Mouse (Mus musculus): ENCODE results near the gene Lcn9.

The Lcn9 gene

DNA sequence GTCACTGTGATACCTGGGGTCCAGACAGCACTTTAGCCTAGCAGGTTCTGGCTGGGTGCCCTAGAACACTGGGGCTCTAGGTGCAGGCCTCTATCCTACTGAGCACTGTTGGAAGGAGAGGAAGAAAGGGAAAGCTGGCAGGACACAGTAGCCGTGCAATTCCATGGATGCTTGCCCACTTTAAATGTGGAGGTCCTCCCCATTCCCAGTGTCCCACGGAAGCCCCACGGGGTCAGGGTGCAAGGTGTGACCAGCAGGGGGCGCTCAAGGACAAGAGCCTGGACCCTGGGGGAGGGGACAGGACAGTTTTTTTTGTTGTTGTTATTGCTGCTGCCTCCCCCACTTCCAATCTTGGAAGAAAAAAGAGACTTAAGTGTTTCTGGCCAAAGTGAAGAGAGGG is 27.4 kb downstream of the Lcn9 start:
- DNase-seq (ENCODE audit: low spot score): peak; percentile 89

DNA sequence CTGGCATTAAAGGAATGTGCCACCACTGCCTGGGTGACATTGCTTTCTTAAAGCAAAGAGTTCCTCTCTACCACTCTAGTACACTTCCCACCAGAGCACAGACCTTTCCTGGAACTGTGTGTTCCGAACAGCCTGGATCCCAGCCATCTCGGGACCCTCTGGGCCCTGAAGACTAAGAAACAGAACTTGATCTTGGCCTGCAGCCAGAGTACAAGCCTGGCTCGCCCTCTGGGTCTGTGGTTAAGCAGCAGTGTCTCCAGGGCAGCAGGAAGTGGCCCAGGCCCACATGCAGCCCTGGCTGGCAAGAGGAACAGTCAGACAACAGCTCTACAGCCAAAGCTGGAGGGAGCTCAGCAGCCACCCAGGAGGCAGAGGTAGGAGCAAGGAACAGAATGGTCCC is 29.7 kb downstream of the Lcn9 start:
- DNase-seq (ENCODE audit: low spot score): peak; percentile 82

DNA sequence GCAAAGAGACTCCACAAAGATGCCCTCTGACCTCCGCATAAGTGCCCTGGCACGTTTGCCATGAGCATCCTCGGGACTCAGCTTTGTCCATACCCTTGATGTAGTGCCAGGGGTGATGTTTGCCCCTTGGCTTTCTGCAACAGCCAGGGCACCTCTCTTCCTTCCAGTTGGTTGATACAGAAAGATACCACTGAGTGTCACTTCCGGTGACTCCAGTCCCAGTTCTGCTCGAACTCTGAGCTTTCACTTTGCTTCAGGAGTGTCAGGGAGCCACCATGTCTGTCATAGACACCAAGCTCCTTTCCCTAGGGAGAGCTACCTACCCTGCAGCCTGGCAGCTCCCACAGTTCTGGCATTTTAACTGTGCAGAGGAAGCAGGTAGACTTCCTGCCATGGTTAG is 31.0 kb downstream of the Lcn9 start:
- DNase-seq (ENCODE audit: low spot score): no peak

DNA sequence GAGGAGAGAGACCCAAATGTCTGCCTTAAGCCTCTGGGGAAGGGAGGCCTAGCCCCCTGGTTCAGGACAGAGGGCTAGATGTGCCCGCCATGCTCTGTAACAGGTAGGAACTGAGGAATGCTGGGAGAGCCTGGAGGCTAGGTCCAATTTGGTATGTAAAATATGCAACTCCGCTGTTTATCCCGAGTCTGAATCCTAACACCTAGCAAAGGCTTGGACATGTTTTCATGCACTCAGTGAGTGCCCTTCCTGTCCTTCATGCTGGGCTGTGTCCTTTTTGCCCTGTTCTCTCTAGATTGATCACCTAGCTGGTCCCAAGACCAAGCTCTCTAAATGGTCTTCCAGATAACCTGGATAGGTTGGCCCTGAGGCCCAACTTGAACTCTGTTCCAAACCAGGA is 36.9 kb downstream of the Lcn9 start:
- DNase-seq (ENCODE audit: low spot score): no peak

DNA sequence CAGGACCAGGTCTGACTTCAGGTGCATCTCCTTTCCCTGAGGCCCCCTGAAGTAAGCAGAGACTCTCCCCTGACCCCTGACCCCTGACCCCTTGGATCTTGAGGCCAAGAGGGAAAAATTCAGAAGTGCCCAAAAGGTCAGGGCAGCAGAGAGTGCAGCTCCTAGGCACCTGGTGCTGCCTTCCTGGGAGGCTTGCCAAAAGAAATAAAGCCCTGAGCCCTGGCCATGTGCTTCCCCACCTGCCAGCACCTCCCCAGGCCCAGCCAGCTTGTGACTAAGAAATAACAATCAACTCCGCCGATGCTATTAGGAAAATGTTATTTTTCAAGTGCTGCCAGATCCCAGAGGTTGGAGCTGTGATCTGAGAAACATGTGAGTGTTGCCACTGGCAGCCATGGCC is 39.1 kb downstream of the Lcn9 start:
- DNase-seq (ENCODE audit: low spot score): no peak

DNA sequence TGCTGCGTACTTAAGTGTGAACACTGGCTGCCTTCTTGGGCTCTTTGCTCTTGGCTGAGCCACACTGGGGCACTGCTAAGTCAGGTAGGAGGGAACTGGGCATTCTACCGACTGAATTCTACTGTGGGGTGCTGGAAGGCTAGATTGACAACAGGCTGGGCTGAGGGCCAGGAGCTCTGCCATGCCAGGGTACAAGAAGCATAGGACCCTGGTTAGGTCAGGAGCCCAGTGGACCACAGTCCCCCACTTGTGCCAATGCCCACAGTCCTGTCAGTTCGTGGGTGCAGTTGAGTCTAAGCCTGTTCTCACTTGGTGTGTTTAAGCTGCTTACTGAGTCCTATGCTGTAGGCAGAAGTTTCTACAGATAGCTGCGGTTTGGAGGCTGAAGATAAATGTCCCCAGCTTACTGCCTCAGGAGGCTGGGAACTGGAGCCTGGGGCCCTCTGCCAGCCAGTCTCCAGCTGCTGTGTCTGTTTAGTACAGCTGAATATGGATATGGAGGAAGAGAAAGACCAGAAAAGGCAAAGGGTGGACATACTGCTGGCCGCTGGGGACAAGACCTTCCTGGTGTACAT is 39.8 kb downstream of the Lcn9 start:
- DNase-seq (ENCODE audit: low spot score): no peak

DNA sequence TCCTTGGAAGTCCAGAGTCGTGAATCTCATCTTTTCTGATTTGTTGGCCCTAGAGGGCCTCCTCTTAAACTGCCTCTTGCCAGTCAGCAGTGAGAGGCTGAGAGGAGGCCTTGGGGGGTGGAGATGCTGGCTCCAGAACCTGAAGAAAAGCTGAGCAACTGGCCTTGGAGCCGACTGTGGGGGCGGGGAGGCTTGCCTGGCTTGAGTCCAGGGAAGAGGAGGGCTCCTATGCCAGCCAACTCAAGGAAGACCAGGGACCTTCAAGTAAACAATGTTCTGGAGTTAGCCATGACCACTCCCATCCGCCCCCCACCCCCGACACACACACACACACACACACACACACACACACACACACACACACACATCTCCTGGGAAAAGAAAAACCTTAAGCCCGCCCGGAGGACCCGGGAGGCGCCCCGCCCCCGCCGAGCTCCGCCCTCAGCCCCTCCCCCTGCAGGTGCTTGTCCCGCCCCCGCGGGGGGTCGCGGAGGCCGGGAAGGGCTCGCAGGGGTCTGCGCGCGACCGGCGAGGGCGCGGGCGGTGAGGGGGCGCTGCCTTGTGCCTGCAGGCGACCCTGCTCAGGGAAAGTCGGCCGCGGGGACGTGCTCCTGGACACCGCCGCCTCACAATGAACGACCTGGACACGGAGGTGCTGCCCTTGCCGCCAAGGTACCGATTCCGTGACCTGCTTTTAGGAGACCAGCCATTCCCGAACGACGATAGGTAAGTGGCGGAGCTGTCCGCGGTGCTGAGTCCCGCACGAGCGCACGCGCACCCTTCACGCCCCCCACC is 40.6 kb downstream of the Lcn9 start, which contains the start of gene Kcnt1:
Kcnt1 (plus strand) TSS at position 398 of the 795 bp plus-strand sequence.
- peak; percentile 88 for DNase-seq (ENCODE audit: low spot score)

DNA sequence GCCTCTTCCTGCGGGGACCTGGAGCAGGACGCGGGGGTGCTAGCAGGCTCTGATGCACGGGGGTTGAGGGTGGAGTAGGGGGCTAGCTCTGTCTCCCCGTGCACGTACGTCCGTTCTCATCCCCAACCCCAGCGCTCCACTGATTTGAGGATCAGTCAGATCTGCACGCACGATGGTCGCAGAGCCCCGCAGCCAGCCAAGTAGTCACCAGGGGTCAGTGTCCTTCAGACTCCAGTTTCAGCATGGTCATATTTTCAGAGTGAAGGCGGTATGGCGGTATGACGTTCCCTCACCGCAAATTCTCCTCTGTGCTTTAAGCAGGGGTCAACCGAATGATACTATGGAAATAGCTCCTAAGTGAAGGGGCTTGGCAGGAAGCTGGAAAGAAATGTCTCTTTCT is 41.3 kb downstream of the Lcn9 start:
- DNase-seq (ENCODE audit: low spot score): no peak

DNA sequence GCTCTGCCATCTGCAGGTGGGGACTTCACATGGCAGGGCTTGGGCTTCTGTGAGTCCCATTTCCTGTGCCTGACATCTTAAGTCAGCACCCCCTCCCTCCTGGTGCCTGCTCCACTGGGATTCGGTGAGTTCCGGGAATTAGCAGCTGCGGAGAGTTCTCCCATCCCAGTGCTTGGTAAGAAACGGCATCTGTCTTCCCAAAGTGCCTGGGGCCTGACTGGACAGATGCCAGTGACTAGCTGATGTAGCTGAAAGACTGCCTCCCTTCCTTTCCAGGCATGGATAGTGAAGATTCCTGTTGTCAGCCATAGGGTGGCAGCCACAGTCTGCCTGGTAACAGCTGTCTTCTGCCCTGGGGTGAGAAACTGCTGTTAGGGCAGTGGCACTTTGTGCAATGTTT is 42.5 kb downstream of the Lcn9 start:
- peak; percentile 59 for DNase-seq (ENCODE audit: low spot score)

DNA sequence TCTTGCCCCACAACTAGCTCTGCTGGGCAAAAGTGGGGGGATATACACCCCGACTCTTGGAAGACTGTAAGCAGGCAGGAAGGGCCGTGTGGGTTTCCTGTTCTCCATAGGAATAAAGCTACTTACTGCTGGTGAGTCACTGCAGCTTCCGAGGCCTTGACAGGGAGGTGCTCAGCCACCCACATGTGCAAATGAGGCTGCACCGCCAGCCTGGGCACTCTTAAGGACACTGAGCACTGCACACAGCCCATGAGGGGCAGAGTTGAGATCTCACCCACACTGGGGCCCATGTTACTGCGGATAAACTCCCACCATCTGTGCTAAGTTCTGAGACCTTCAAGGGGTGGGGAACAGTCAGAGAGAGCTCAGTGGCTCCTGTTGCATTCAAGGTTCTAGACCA is 43.7 kb downstream of the Lcn9 start:
- no peak for DNase-seq (ENCODE audit: low spot score)
